Mouse (Mus musculus) lung, embryonic 14.5 days (tissue): ENCODE data around the gene Mical3. TPM values are rescaled to one million over a fixed set of nuclear protein-coding genes. Genes with fewer than 3 reads are reported as not detected.
A peak's percentile ranks its signal among the peaks of the same experiment; 100 is the strongest.

Source experiments
- ATAC-seq: fragments of 200-750 bp; cut with Nextera tagmentation; 2 replicates; pipeline ENCODE4 v1.8.0; 2017; ENCODE audit warnings: mild to moderate bottlenecking, moderate TSS enrichment, moderate library complexity; ENCODE audit not compliant: insufficient read depth
- DNase-seq: peaks from one replicate; pipeline ENCODE4 v3.0.0-alpha.2; 2015
- H3K27ac ChIP-seq: fragments of 300-500 bp; sonication (generic); 2 replicates; pipeline ENCODE4 v1.5.1; 2014; ENCODE audit warnings: low read depth, mild to moderate bottlenecking, moderate library complexity
- H3K27me3 ChIP-seq: fragments of 300-500 bp; sonication (generic); 2 replicates; pipeline ENCODE4 v1.6.1; 2014; ENCODE audit warnings: low read length, control low read depth; ENCODE audit not compliant: insufficient read depth
- H3K36me3 ChIP-seq: fragments of 300-500 bp; sonication (generic); 2 replicates; pipeline ENCODE4 v1.6.1; 2014; ENCODE audit warnings: control low read depth; ENCODE audit not compliant: insufficient read depth
- H3K4me1 ChIP-seq: fragments of 300-500 bp; sonication (generic); 2 replicates; pipeline ENCODE4 v1.6.1; 2014; ENCODE audit warnings: antibody characterized with exemption, control low read depth; ENCODE audit not compliant: insufficient read depth
- H3K4me2 ChIP-seq: fragments of 300-500 bp; sonication (generic); 2 replicates; pipeline ENCODE4 v1.6.1; 2014; ENCODE audit warnings: mild to moderate bottlenecking
- H3K4me3 ChIP-seq: fragments of 300-500 bp; sonication (generic); 2 replicates; pipeline ENCODE4 v1.5.1; 2014; ENCODE audit warnings: low read depth, low read length
- H3K9ac ChIP-seq: fragments of 300-500 bp; sonication (generic); 2 replicates; pipeline ENCODE4 v1.6.1; 2014
- H3K9me3 ChIP-seq: fragments of 300-500 bp; sonication (generic); 2 replicates; pipeline ENCODE4 v1.6.1; 2016; ENCODE audit warnings: low read depth, low read length, control low read depth
- CTCF ChIP-seq: IDR thresholded peaks from 2 replicates; pipeline ENCODE4 v1.5.1; 2016; ENCODE audit warnings: antibody characterized with exemption, low read depth
- WGBS: fragments of 180-500 bp; shearing (Covaris S2); extraction: QIAGEN DNeasy Blood & Tissue Kit; methylation state at CpG from one replicate; pipeline ENCODE4 v1.1.7; 2014; 5-methylcytosine and 5-hydroxymethylcytosine counted together
- polyA plus RNA-seq: library from polyadenylated mRNA; unstranded; fragments of >200 nt; fragmentation: Nextera tagmentation; extraction: Ambion mirVana; gene quantifications from 2 replicates; pipeline ENCODE4 v1.2.1, GENCODE M21; 2014

The Mical3 gene
- polyA plus RNA-seq, 1 experiment from 2014 or later = 27.0 TPM

GRCm38 (mm10) chr6:121054340-121054739, 76.5 kb downstream of the Mical3 start:
- no peak for ATAC-seq

GRCm38 (mm10) chr6:121053585-121054112, 77.2 kb downstream of the Mical3 start:
- Histone ChIP-seq H3K9me3 (no peaks in the 10 kb centered on the region), H3K4me2 (no peak overlapping the region), H3K9ac (no peak overlapping the region), H3K4me1 (peaks cover 40% of the 10 kb centered on the region), H3K4me3 (no peak overlapping the region), H3K27ac (no peak overlapping the region), H3K36me3 (no peaks in the 10 kb centered on the region), H3K27me3 (no peaks in the 10 kb centered on the region)
- no peak for DNase-seq
- WGBS = 72% methylated on average over 7 of the region's 7 CpGs
- no peak for ATAC-seq
- TF ChIP-seq CTCF = no peak

More at GRCm38 (mm10) chr6:121054340-121054739, 76.5 kb downstream of the Mical3 start:
- Histone ChIP-seq H3K36me3 (no peaks in the 10 kb centered on the region), H3K9ac (no peak overlapping the region), H3K4me2 (no peak overlapping the region), H3K27ac (no peak overlapping the region), H3K27me3 (no peaks in the 10 kb centered on the region), H3K4me1 (peaks cover 40% of the 10 kb centered on the region), H3K9me3 (no peaks in the 10 kb centered on the region), H3K4me3 (no peak overlapping the region)
- no peak for TF ChIP-seq CTCF
- no peak for DNase-seq
- 71% methylated on average over 3 of the region's 3 CpGs for WGBS

GRCm38 (mm10) chr6:121051972-121052629, 78.7 kb downstream of the Mical3 start:
- Histone ChIP-seq H3K36me3 (no peaks in the 10 kb centered on the region), H3K4me3 (no peak overlapping the region), H3K27me3 (no peaks in the 10 kb centered on the region), H3K9me3 (no peaks in the 10 kb centered on the region), H3K4me1 (peaks cover 26% of the 10 kb centered on the region), H3K9ac (no peak overlapping the region), H3K27ac (no peak overlapping the region), H3K4me2 (no peak overlapping the region)
- TF ChIP-seq CTCF = no peak
- DNase-seq (no peak), ATAC-seq (no peak)
- 89% methylated on average over 13 of the region's 13 CpGs for WGBS

- H3K4me2 ChIP-seq = no peak overlapping the region
- no peaks in the 10 kb centered on the region for H3K36me3 ChIP-seq
- H3K9me3 ChIP-seq = no peaks in the 10 kb centered on the region
- H3K9ac ChIP-seq = no peak overlapping the region
- DNase-seq = no peak
- no peak overlapping the region for H3K4me3 ChIP-seq
- no peak for ATAC-seq
- TF ChIP-seq CTCF = no peak
- no peak overlapping the region for H3K27ac ChIP-seq
- WGBS = 63% methylated on average over 8 of the region's 8 CpGs
- H3K4me1 ChIP-seq = peaks cover 22% of the 10 kb centered on the region
- no peaks in the 10 kb centered on the region for H3K27me3 ChIP-seq
Measured at GRCm38 (mm10) chr6:121051411-121051810, 79.4 kb downstream of the Mical3 start.

- Histone ChIP-seq H3K4me3 (no peak overlapping the region), H3K4me1 (peaks cover 14% of the 10 kb centered on the region), H3K27ac (no peak overlapping the region), H3K9ac (no peak overlapping the region), H3K4me2 (no peak overlapping the region), H3K27me3 (no peaks in the 10 kb centered on the region), H3K36me3 (no peaks in the 10 kb centered on the region), H3K9me3 (no peaks in the 10 kb centered on the region)
- 64% methylated on average over 8 of the region's 8 CpGs for WGBS
- no peak for TF ChIP-seq CTCF
- no peak for ATAC-seq
- no peak for DNase-seq
Measured at GRCm38 (mm10) chr6:121048696-121049095, 82.1 kb downstream of the Mical3 start.

GRCm38 (mm10) chr6:121045345-121046080, 85.3 kb downstream of the Mical3 start:
- no peak overlapping the region for H3K9ac ChIP-seq
- H3K9me3 ChIP-seq = no peaks in the 10 kb centered on the region
- WGBS = 44% methylated on average over 20 of the region's 20 CpGs
- H3K27me3 ChIP-seq = no peaks in the 10 kb centered on the region
- no peak overlapping the region for H3K4me3 ChIP-seq
- no peak overlapping the region for H3K4me2 ChIP-seq
- TF ChIP-seq CTCF = no peak
- no peak for DNase-seq
- ATAC-seq = no peak
- H3K4me1 ChIP-seq = peaks cover 17% of the 10 kb centered on the region
- no peak overlapping the region for H3K27ac ChIP-seq
- H3K36me3 ChIP-seq = peaks cover 20% of the 10 kb centered on the region

- Histone ChIP-seq H3K27ac (peak overlapping the region; percentile 67), H3K36me3 (peaks cover 35% of the 10 kb centered on the region), H3K4me2 (0 out of 2 replicates have a peak overlapping the region, but pooled peaks have one; percentile 2), H3K9me3 (no peaks in the 10 kb centered on the region), H3K27me3 (no peaks in the 10 kb centered on the region), H3K9ac (0 out of 2 replicates have a peak overlapping the region, but pooled peaks have one; percentile 20), H3K4me1 (peaks cover 17% of the 10 kb centered on the region), H3K4me3 (no peak overlapping the region)
- 34% methylated on average over 14 of the region's 14 CpGs for WGBS
- TF ChIP-seq CTCF = no peak
- DNase-seq = peak; percentile 82
- peak; percentile 68 for ATAC-seq
Measured at GRCm38 (mm10) chr6:121043434-121044189, 87.2 kb downstream of the Mical3 start.
